Mouse (Mus musculus) frontal cortex, adult (tissue): Measurements from ENCODE around the gene Xrcc1.

ENCODE experiments used
- ATAC-seq: cut with Nextera tagmentation; 2 replicates; pipeline ENCODE4 v1.9.2; 2017; ENCODE audit warnings: mild to moderate bottlenecking, moderate library complexity, mixed read lengths; ENCODE audit not compliant: low TSS enrichment

The Xrcc1 gene

DNA sequence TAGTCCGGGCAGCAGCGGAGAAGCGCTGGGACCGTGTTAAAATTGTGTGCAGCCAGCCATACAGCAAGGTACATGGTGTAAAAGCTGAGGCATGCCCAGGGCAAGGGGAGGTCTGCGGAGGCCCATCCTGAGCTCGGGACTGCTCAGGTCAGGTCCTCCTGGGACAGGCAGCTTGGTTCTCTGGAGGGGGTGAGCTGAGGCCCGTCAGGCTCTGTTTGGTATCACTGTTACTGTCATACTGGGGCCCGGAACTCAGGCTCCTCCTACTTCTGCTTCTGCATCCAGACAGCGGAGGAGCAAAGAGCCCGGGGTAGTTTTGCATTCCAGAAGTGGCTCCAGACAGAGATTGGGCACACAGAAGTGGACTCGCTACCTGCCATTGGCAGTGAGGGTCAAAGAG, 19.5 kb downstream of the Xrcc1 start:
- no peak for ATAC-seq

DNA sequence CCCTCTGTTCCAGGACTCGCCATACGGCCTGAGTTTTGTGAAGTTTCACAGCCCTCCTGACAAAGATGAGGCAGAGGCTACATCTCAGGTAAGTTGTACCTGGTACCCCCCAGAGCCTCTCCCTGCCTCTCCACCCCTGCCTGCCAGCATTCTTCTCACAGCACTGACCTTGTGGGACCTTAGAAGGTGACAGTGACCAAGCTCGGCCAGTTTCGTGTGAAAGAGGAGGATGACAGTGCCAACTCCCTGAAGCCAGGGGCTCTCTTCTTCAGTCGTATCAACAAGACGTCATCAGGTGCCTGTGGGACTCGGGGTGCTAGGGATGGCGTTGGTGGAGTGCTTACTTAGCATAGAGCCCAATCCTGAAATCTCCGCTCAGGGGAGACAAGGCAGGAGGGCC, 20.1 kb downstream of the Xrcc1 start:
- no peak for ATAC-seq

DNA sequence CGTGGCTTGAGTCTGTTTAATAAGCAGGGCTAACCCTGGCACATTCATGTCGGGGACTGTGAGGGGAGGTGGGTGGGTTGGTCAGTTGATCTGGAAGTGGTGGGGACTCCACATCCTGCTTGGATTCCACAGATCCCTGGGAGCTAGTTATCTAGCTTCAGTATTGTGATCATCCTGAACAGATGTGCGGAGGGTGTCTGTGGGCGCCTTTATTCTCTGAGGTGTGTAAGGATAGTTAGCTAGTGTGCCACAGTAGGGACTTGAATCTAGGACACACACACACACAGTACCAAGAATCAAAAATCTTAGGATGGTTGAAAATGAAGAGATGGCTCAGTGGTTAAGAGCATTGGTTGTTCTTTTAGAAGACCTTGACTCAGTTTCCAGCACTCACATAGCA, 22.4 kb downstream of the Xrcc1 start:
- peak; percentile 53; the same call in 1 of the 2 replicates for ATAC-seq

DNA sequence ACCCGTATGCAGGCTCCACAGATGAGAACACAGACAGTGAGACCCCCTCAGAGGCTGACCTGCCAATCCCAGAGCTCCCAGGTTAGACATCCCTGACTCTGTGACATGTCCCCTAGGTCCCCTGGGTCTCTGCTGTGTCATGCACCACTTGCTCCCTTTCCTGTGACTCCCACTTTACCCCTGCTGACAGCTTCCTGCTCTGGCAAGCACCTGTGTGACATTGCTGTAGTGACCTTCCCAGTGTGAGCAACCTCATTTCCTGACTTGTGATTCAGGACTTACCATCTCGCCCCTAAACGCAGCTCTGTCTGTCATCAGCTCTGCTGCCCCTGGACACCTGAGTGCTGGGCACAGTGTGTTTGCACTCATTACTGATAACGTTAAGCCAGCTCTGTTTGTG, 25.0 kb downstream of the Xrcc1 start:
- no peak for ATAC-seq

- ATAC-seq: no peak
Observed at GRCm38 (mm10) chr7:24572455-24572854, 26.4 kb downstream of the Xrcc1 start.

DNA sequence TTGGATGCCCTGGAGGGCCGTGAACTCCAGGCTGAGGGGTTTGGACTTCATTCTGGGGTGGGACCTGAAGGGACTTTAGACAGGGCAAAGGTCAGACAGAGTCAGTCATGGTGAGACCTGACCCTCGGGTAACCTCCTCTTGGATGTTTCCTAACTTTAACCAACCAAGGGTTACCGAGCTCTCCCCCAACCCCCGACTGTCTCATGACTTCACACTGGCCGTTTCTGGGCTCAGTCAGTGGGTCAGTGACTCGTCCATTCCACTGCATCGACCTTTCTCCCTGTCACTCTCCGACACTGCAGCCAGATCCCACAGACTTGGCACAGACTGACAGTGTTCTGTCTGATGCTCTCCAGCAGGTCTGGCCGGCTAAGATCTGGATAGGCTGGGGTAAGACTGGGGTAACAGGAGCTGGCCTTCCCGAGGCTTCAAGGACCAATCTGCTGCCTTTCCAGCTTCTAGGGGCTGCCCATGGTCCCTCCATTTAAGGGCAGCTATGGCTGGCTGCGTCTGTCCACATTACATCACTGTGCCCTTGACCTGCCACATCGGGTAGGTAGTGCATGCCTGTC, 28.2 kb downstream of the Xrcc1 start:
- ATAC-seq: no peak

GRCm38 (mm10) chr7:24577811-24578210, 31.7 kb downstream of the Xrcc1 start:
- no peak for ATAC-seq

DNA sequence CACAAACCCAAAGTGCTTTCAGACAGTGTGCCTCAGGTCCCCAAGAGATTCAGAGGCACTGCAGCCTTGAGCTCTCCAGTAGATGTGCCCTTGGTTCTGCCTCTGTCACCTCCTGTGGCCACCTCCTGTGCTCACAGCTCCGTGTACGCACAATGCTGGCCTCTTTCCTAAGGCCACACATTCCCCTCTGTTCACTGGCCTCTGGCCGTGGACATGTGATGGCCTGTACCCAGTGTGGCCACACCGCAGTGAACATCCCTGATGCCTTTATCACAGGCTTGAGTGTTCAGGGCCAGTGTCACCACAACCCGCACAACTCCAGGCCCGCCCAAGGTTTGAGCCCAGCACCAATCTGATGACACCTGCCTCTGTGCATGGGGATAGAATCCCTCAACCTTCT, 38.8 kb downstream of the Xrcc1 start:
- no peak for ATAC-seq

- ATAC-seq: no peak
Observed at GRCm38 (mm10) chr7:24585995-24586394, 39.9 kb downstream of the Xrcc1 start.

- ATAC-seq: peak; percentile 45; the same call in 1 of the 2 replicates
Observed at GRCm38 (mm10) chr7:24586828-24587227, 40.7 kb downstream of the Xrcc1 start.

DNA sequence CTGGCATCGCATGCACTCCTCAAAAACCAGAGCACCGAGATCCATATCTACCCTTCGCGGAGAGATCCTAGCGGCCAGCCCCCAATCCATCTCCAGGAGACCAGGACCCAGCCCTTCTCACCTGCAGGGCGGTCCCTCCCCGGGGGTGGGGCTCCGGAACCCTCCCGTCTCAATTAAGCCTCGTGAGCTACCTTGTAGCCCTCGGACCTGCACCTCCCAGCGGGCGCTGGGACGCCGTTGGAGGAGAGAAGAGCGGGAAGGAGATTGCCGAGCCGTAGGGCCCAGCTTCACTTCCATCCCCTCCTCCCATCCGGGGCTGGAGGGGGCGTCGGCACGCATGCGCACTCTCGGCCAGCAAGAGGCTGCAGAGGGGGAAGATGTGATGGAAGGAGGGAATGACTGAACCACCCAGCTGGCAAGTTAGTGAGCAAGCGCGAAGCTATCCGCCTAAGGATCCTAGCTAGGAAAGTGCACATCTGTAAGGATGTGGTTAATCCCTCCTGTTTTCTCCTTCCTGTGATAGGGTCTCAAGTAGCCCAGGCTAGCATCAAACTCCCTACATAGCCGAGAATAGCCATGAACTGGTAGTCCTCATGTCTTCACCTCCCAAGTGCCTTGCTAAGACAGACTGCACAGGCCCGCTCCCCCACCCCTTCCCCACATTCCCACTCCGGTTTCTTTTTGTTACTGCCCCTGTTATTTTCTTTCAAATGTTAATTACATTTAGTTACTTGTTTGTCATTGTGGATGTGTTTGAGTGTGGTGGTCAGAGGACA, 41.4 kb downstream of the Xrcc1 start, which contains the start of the genes Ethe1 and Zfp575:
Gene Ethe1, plus strand, starts transcription at position 214 of the 776 bp plus-strand sequence.
Gene Zfp575, minus strand, starts transcription at position 312 of the 776 bp plus-strand sequence.
- ATAC-seq: peak; percentile 92

DNA sequence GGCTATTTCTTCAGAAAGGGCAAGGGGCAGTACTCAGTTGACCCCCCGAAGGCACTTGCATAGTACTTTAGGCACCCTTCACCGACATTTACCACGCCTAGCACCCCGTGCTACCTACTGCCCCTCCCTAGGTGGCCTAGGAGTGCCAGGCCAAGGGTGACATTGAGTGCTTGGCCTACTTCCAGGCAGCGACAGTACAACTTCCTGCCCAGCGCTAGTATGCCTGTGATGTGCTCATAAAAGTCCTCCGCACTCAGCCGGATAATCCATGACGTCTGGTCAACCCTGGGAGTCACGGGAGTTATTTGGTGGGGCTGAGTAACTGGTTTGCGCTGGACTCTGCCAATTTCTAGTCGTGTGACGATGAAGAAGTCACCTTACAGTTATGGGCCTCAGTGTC, 42.2 kb downstream of the Xrcc1 start:
- no peak for ATAC-seq

DNA sequence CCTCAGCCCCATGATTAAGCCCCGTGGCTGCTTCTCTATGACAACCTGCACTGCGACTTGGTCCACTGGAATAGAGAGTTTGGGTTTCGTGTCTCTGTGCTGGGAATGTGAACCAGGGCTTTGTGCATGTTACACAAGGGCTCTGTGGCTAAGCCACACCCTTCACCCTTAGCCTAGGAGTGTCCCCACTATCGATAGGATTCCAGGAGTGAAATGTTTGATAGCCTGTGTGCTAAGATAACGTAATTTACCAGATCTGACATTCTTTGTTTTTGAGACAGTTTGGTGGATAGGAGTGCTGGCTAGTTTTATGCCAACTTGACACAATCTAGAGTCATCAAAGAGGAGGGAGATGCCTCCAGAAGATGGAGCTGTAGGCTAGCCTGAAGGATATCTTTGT, 45.6 kb downstream of the Xrcc1 start:
- no peak for ATAC-seq

DNA sequence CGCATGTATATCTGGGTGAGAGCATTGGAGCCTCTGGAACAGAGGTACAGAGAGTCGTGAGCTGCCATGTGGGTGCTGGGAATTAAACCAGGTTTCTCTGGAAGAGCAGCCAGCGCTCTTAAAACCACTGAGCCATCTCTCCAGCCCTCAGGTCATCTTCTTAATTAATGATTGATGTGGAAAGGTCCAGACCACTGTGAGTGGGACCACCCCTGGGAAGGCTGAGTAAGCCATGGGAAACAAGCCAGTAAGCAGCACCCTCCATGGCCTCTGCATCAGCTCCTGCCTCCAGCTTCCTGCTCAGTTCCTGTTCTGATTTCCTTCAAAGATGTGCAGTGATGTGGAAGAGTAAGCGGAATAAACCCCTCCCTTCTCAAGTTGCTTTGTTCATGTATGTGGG, 46.1 kb downstream of the Xrcc1 start:
- no peak for ATAC-seq

DNA sequence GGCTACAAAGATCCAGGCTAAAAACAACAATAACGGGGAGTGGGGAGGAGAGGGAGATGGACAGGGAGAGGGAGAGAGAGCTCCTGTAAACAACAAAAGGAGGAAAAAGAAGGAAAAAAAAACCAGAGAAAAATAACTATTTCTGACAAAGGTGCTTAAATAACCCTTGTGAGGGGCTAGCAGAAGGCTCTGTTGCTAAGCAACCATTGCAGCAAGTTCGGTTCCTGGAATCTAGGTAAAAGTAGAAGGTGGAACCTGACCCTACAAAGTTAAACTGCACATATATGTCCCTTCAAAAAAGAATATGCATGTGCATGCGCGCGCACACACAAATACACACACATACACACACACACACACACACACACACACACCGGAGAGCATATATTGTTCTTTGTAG, 46.7 kb downstream of the Xrcc1 start:
- ATAC-seq: no peak

DNA sequence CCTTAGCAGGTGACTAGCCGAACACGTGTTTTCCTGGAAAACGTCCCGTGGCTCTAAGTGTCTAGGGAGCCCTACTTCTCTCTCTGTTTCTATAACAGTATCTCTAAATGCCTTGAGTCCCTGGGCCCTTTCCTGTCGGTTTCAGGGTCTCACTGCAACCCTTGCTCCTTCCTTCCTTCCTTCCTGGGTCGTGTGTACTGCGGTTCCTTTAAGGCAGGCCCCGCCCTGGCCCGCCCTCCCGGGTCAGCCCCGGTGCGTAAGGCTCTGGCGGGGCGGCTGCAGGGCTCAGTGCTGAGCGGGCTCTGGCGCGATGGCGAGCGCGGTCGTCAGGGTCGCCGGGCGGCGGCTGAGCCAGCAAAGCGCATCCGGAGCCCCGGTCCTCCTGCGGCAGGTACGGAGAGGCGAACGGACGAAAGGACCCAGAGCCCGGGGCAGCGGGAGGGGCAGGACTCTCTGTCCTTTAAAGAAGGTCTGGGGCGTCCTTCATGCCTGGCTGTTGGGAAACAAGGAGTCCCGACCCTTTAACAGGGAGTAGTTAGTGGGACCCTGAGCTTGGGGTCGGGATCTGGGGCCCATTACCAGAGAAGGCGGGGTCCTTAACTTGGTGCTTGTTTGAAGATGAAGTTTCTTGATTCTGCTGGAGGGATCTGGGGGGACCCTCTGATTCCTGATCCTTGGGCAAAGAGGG, 47.7 kb downstream of the Xrcc1 start:
- peak; percentile 96 for ATAC-seq

GRCm38 (mm10) chr7:24594309-24594803, 48.3 kb downstream of the Xrcc1 start:
- ATAC-seq: no peak

GRCm38 (mm10) chr7:24595464-24595863, 49.4 kb downstream of the Xrcc1 start:
- ATAC-seq: no peak

DNA sequence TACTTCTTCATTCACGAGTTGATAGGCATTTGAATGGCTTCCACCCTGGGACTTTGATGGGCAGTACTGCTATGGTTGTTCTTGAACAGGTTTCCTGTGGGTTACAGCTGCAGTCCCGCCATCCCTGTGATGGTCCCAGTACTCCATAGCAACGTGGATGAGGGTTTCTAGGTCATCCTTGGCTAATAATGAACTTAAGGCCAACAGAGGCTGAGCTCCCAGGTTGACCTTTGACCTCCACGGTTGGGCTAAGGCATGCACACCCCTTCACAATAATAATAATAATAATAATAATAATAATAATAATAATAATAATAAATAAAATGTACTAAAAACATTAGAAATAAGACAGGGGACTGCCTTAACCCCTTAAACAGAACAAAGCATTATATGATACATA, 52.0 kb downstream of the Xrcc1 start:
- no peak for ATAC-seq

DNA sequence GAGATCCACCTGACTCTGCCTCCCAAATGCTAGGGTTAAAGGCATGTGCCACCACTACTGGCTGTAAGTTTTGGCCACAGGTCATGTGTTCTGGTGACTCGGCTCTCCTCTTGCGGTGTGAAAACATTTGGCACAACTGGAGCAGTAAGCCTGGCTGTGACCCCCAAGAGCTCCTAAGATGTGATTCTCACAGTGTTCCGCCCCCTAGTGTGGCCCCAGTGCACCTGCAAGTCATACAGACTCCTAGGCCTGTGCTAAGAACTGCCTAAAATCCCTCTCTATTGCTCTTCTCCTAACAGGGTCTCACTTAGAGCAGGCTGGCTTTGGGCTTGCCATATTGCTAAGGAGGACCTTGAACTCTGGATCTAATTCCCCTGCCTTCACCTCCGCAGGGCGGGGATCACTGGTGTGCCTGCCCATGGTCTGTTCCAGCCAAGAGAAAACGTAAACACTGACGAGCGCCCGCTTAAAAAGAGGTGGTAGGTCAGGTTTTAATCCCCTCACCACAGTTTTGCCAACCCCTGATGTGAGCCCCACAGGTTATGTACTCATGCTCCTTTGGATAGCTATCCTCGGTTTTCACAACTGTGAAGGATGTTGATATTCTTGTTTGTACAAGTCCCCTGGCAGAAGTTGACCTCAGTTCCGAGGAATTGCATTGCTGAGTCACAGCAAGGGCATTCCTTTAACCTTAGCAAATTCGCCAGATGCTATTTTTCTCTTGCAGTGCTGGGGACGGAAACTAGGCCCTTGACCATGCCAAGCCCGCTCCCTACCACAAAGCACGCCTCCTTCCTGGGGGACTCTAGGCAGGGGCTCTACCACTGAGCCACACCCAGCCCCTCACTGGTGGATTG, 53.4 kb downstream of the Xrcc1 start:
- ATAC-seq: no peak

GRCm38 (mm10) chr7:24600941-24601597, 55.0 kb downstream of the Xrcc1 start:
- ATAC-seq: peak; percentile 97
